Mouse (Mus musculus): Measurements from ENCODE around the gene Hspb7. TPM values are rescaled to one million over a fixed set of nuclear protein-coding genes. Genes with fewer than 3 reads are reported as not detected.

Gene Hspb7
- polyA plus RNA-seq, 1 experiment, result not detected

GRCm38 (mm10) chr4:141426796-141427745 is 6.5 kb downstream of the Hspb7 start:
- TF ChIP-seq POLR2A (IDR thresholded peaks at IDR 0.05; ENCODE audit: borderline replicate concordance, low read depth, low read length), result no peak
- Histone ChIP-seq H3K4me3 (ENCODE audit: insufficient read depth, low read length) (no peak overlapping the region), H3K27ac (ENCODE audit: insufficient read depth, low read depth, low read length) (peak overlapping the region; percentile 72), H3K4me1 (ENCODE audit: control insufficient read depth, insufficient read depth, low read length) (peaks cover 31% of the 10 kb centered on the region)

GRCm38 (mm10) chr4:141427921-141428320 is 7.3 kb downstream of the Hspb7 start:
- peaks cover 31% of the 10 kb centered on the region for H3K4me1 ChIP-seq (ENCODE audit: control insufficient read depth, insufficient read depth, low read length)
- H3K4me3 ChIP-seq (ENCODE audit: insufficient read depth, low read length), result no peak overlapping the region
- no peak overlapping the region for H3K27ac ChIP-seq (ENCODE audit: insufficient read depth, low read depth, low read length)
- TF ChIP-seq CTCF (IDR thresholded peaks at IDR 0.05; ENCODE audit: low read depth, low read length) (no peak), POLR2A (IDR thresholded peaks at IDR 0.05; ENCODE audit: borderline replicate concordance, low read depth, low read length) (no peak)

- Histone ChIP-seq H3K4me1 (ENCODE audit: control insufficient read depth, insufficient read depth, low read length) (peaks cover 16% of the 10 kb centered on the region), H3K4me3 (ENCODE audit: insufficient read depth, low read length) (no peak overlapping the region), H3K27ac (ENCODE audit: insufficient read depth, low read depth, low read length) (no peak overlapping the region)
- TF ChIP-seq CTCF (IDR thresholded peaks at IDR 0.05; ENCODE audit: low read depth, low read length) (no peak), POLR2A (IDR thresholded peaks at IDR 0.05; ENCODE audit: borderline replicate concordance, low read depth, low read length) (no peak)
Measured at GRCm38 (mm10) chr4:141429381-141429780, 8.8 kb downstream of the Hspb7 start.

GRCm38 (mm10) chr4:141429847-141430246 is 9.3 kb downstream of the Hspb7 start:
- H3K4me3 ChIP-seq (ENCODE audit: insufficient read depth, low read length), result no peak overlapping the region
- no peak overlapping the region for H3K27ac ChIP-seq (ENCODE audit: insufficient read depth, low read depth, low read length)
- H3K4me1 ChIP-seq (ENCODE audit: control insufficient read depth, insufficient read depth, low read length), result peaks cover 13% of the 10 kb centered on the region
- TF ChIP-seq POLR2A (IDR thresholded peaks at IDR 0.05; ENCODE audit: borderline replicate concordance, low read depth, low read length) (no peak), CTCF (IDR thresholded peaks at IDR 0.05; ENCODE audit: low read depth, low read length) (peak; percentile 87)

- Histone ChIP-seq H3K4me1 (ENCODE audit: control insufficient read depth, insufficient read depth, low read length) (peaks cover 11% of the 10 kb centered on the region), H3K4me3 (ENCODE audit: insufficient read depth, low read length) (no peak overlapping the region), H3K27ac (ENCODE audit: insufficient read depth, low read depth, low read length) (no peak overlapping the region)
- TF ChIP-seq CTCF (IDR thresholded peaks at IDR 0.05; ENCODE audit: low read depth, low read length), result peak; percentile 90
- no peak for TF ChIP-seq POLR2A (IDR thresholded peaks at IDR 0.05; ENCODE audit: borderline replicate concordance, low read depth, low read length)
Measured at GRCm38 (mm10) chr4:141430997-141431396, 10.4 kb downstream of the Hspb7 start.

GRCm38 (mm10) chr4:141432666-141433065 is 12.1 kb downstream of the Hspb7 start:
- H3K4me1 ChIP-seq (ENCODE audit: control insufficient read depth, insufficient read depth, low read length), result no peaks in the 10 kb centered on the region
- no peak for TF ChIP-seq CTCF (IDR thresholded peaks at IDR 0.05; ENCODE audit: low read depth, low read length)
- no peak for TF ChIP-seq POLR2A (IDR thresholded peaks at IDR 0.05; ENCODE audit: borderline replicate concordance, low read depth, low read length)
- H3K27ac ChIP-seq (ENCODE audit: insufficient read depth, low read depth, low read length), result no peak overlapping the region
- no peak overlapping the region for H3K4me3 ChIP-seq (ENCODE audit: insufficient read depth, low read length)

- Histone ChIP-seq H3K27ac (ENCODE audit: insufficient read depth, low read depth, low read length) (no peak overlapping the region), H3K4me3 (ENCODE audit: insufficient read depth, low read length) (no peak overlapping the region), H3K4me1 (ENCODE audit: control insufficient read depth, insufficient read depth, low read length) (no peaks in the 10 kb centered on the region)
- TF ChIP-seq POLR2A (IDR thresholded peaks at IDR 0.05; ENCODE audit: borderline replicate concordance, low read depth, low read length) (no peak), CTCF (IDR thresholded peaks at IDR 0.05; ENCODE audit: low read depth, low read length) (no peak)
Measured at GRCm38 (mm10) chr4:141433191-141433590, 12.6 kb downstream of the Hspb7 start.

- H3K4me1 ChIP-seq (ENCODE audit: control insufficient read depth, insufficient read depth, low read length), result peaks cover 3% of the 10 kb centered on the region; the same call in 1 of the 2 replicates
- no peak within 1 kb of the TSS for H3K27ac ChIP-seq (ENCODE audit: insufficient read depth, low read depth, low read length)
- H3K4me3 ChIP-seq (ENCODE audit: insufficient read depth, low read length), result no peak within 1 kb of the TSS
- TF ChIP-seq POLR2A (IDR thresholded peaks at IDR 0.05; ENCODE audit: borderline replicate concordance, low read depth, low read length) (no peak), CTCF (IDR thresholded peaks at IDR 0.05; ENCODE audit: low read depth, low read length) (no peak)
Measured at GRCm38 (mm10) chr4:141435974-141436373, 15.4 kb downstream of the Hspb7 start, which contains the start of gene Srarp. TSS of gene Srarp (minus strand) at chr4:141436105.

- no peak for TF ChIP-seq POLR2A (IDR thresholded peaks at IDR 0.05; ENCODE audit: borderline replicate concordance, low read depth, low read length)
- TF ChIP-seq CTCF (IDR thresholded peaks at IDR 0.05; ENCODE audit: low read depth, low read length), result no peak
- H3K4me3 ChIP-seq (ENCODE audit: insufficient read depth, low read length), result no peak overlapping the region
Measured at GRCm38 (mm10) chr4:141439083-141439803, 18.7 kb downstream of the Hspb7 start.

GRCm38 (mm10) chr4:141440877-141441276 is 20.3 kb downstream of the Hspb7 start:
- peaks cover 14% of the 10 kb centered on the region for H3K4me1 ChIP-seq (ENCODE audit: control insufficient read depth, insufficient read depth, low read length)
- no peak overlapping the region for H3K4me3 ChIP-seq (ENCODE audit: insufficient read depth, low read length)
- no peak for TF ChIP-seq CTCF (IDR thresholded peaks at IDR 0.05; ENCODE audit: low read depth, low read length)
- TF ChIP-seq POLR2A (IDR thresholded peaks at IDR 0.05; ENCODE audit: borderline replicate concordance, low read depth, low read length), result no peak
- H3K27ac ChIP-seq (ENCODE audit: insufficient read depth, low read depth, low read length), result no peak overlapping the region

More at GRCm38 (mm10) chr4:141439083-141439803, 18.7 kb downstream of the Hspb7 start:
- Histone ChIP-seq H3K27ac (ENCODE audit: insufficient read depth, low read depth, low read length) (no peak overlapping the region), H3K4me1 (ENCODE audit: control insufficient read depth, insufficient read depth, low read length) (peaks cover 8% of the 10 kb centered on the region; the same call in 1 of the 2 replicates)

All from bone marrow macrophage, adult 2 months (primary cell).